Mouse (Mus musculus) lung, adult 2 months (tissue): ENCODE results near the gene Tmem92.

Experiments
- CTCF ChIP-seq: fragments of 200-500 bp; IDR thresholded peaks from 2 replicates; pipeline ENCODE4 v1.5.1; 2011; ENCODE audit warnings: mild to moderate bottlenecking, low read length, control low read depth; ENCODE audit not compliant: insufficient read depth
- POLR2A ChIP-seq: fragments of 200-500 bp; IDR thresholded peaks from 2 replicates; pipeline ENCODE4 v1.6.1; 2011; ENCODE audit warnings: low read depth, mild to moderate bottlenecking, control low read depth, low read length, borderline replicate concordance; ENCODE audit errors: extremely low read depth

- TF ChIP-seq CTCF (no peak), POLR2A (no peak)
Measured at GRCm38 (mm10) chr11:94791700-94792099, 9.2 kb upstream of the Tmem92 start.
